In genomic region chr13:72346944-72347586, GRCm38 (mm10) we compare ENCODE assay signal across 11 mouse cellular contexts.
"Had no signal": no experiment of that assay in that cellular context is flagged by ENCODE, and none has a peak within 500 bp of the region (broad histone marks: within the 10 kb centered on the region; RNA-seq: fewer than 3 reads in every experiment).

No protein-coding gene starts in this region.

- H3K4me2 ChIP-seq: limb, embryonic 13.5 days; stomach, embryonic 15.5 days had no signal

- DNase-seq: kidney, adult 18-20 months; kidney, postnatal 10 days; kidney, postnatal 4 days; left cerebral cortex, postnatal 4 days; lung, adult 18-20 months; thymus, adult 2 months; thymus, postnatal 25 days had no signal

- H3K27ac ChIP-seq: limb, embryonic 13.5 days; liver, embryonic 14.5 days; midbrain, embryonic 12.5 days; stomach, embryonic 15.5 days had no signal

- H3K4me1 ChIP-seq: stomach, embryonic 15.5 days had no signal

- H3K9ac ChIP-seq: limb, embryonic 13.5 days; liver, embryonic 14.5 days; midbrain, embryonic 12.5 days; stomach, embryonic 15.5 days had no signal

- H3K36me3 ChIP-seq: limb, embryonic 13.5 days; midbrain, embryonic 12.5 days; stomach, embryonic 15.5 days had no signal

- H3K4me3 ChIP-seq: limb, embryonic 13.5 days; midbrain, embryonic 12.5 days; stomach, embryonic 15.5 days had no signal

- H3K27me3 ChIP-seq: stomach, embryonic 15.5 days had no signal

- H3K9me3 ChIP-seq: limb, embryonic 13.5 days; midbrain, embryonic 12.5 days; stomach, embryonic 15.5 days had no signal
